Mouse (Mus musculus) limb, embryonic 15.5 days (tissue): ENCODE measurements around the gene Tcea2. TPM values are rescaled to one million over a fixed set of nuclear protein-coding genes. Genes with fewer than 3 reads are reported as not detected.
A peak's percentile ranks its signal among the peaks of the same experiment; 100 is the strongest.

Experiments used
- ATAC-seq: fragments of 200-750 bp; cut with Nextera tagmentation; 2 replicates; pipeline ENCODE4 v1.8.0; 2017; ENCODE audit warnings: low read depth, moderate TSS enrichment; ENCODE audit not compliant: insufficient number of reproducible peaks, low FRiP score, low TSS enrichment
- H3K27ac ChIP-seq: fragments of 300-500 bp; sonication (generic); 2 replicates; pipeline ENCODE4 v1.5.1; 2015; ENCODE audit warnings: moderate library complexity, mild to moderate bottlenecking, inconsistent platforms
- H3K27me3 ChIP-seq: fragments of 300-500 bp; sonication (generic); 2 replicates; pipeline ENCODE4 v1.6.1; 2015; ENCODE audit warnings: inconsistent platforms
- H3K36me3 ChIP-seq: fragments of 300-500 bp; sonication (generic); 2 replicates; pipeline ENCODE4 v1.6.1; 2015; ENCODE audit warnings: inconsistent platforms
- H3K4me1 ChIP-seq: fragments of 300-500 bp; sonication (generic); 2 replicates; pipeline ENCODE4 v1.6.1; 2015; ENCODE audit warnings: inconsistent platforms
- H3K4me2 ChIP-seq: fragments of 300-500 bp; sonication (generic); 2 replicates; pipeline ENCODE4 v1.6.1; 2015; ENCODE audit warnings: mild to moderate bottlenecking, inconsistent platforms
- H3K4me3 ChIP-seq: fragments of 300-500 bp; sonication (generic); 2 replicates; pipeline ENCODE4 v1.5.1; 2015; ENCODE audit warnings: mild to moderate bottlenecking, inconsistent platforms
- H3K9ac ChIP-seq: fragments of 300-500 bp; sonication (generic); 2 replicates; pipeline ENCODE4 v1.6.1; 2015; ENCODE audit warnings: inconsistent platforms
- H3K9me3 ChIP-seq: fragments of 300-500 bp; sonication (generic); 2 replicates; pipeline ENCODE4 v1.6.1; 2016; ENCODE audit warnings: inconsistent platforms
- WGBS: fragments of 180-500 bp; shearing (Covaris S2); methylation state at CpG from one replicate; pipeline ENCODE4 v1.1.7; 2015; 5-methylcytosine and 5-hydroxymethylcytosine counted together
- polyA plus RNA-seq: library from polyadenylated mRNA; unstranded; fragments of >200 nt; fragmentation: Nextera tagmentation; extraction: Ambion mirVana; gene quantifications from 2 replicates; pipeline ENCODE4 v1.2.1, GENCODE M21; 2015

Gene Tcea2
- polyA plus RNA-seq, 1 experiment from 2014 or later, result 19.5 TPM

DNA sequence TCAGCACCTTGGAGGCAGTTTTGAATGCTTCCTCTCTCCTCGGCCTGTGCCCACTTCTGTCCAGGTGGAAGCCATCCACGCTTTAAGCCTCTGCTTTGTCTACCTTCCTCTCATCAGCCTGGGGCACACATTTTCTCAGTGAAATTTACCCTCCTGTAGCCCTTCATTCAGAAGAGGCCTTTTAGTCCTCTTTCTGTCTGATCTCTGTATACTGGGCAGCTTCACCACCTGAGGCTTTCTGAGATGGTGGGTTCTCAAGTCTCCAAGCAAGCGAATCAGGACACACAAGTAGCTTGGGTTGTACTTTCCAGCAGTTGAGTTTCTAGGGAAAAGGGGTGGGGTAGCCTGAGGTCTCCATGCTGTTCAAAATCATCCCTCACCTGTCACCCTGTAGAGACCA is 12.2 kb downstream of the Tcea2 start:
- no peak for ATAC-seq
- Histone ChIP-seq H3K9me3 (no peaks in the 10 kb centered on the region), H3K4me2 (peak overlapping the region; percentile 81; the same call in 1 of the 2 replicates), H3K27ac (no peak overlapping the region), H3K27me3 (no peaks in the 10 kb centered on the region), H3K9ac (no peak overlapping the region), H3K36me3 (peaks cover 32% of the 10 kb centered on the region), H3K4me3 (0 out of 2 replicates have a peak overlapping the region, but pooled peaks have one; percentile 75), H3K4me1 (peaks cover 27% of the 10 kb centered on the region)
- 91% methylated on average over 3 of the region's 3 CpGs for WGBS

DNA sequence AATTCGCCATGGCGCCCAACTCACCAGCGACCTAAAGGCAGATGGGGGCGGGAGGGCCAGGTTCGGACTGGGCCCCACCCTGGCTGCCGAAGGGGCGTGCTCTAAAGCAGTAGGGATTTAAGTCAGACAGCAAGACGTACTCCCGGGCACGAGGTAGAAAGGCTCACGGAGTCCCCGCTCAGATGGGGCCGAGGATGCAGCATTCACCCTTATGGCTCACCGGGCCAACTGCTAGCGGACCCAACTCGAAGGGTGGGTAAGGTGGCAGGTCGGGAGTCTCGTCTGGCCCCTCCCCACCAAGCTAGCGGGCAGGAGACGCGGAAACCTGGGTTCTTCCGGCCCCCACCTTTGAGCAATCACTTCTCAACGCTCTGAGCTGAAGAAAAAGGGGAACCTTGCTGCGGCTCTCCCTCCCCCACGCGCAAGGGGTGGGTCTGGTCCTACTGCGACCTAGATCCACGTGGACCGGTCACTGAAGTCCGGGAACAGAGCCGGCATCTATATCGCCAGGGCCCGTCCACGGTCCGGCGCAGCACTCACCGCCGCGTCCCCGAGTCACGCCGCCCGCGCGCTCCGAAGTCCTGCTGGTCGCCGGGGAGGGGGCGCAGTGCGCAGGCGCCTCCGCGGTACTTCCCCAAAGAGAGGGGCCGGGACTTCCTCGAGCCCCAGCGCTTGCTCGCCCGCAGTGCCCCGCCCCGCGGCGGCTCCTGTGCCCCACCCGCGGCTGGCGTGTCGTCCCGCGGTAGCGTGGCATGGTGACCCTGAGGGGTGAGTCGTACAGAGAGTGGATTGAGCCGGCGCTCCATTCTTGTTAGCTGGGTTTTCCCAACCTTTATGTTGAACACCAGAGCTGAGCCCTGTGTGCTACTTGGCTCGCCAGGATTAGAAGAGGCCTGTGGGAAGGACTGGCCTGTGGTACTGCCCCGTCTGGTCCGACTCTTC is 13.5 kb downstream of the Tcea2 start, which contains the start of gene Rgs19:
TSS of gene Rgs19 (minus strand) at position 639 of the 942 bp plus-strand sequence.
- Histone ChIP-seq H3K27ac (peak within 1 kb of the TSS; percentile 80), H3K4me1 (peaks cover 27% of the 10 kb centered on the region), H3K4me3 (peak within 1 kb of the TSS; percentile 75), H3K36me3 (peaks cover 20% of the 10 kb centered on the region), H3K9me3 (no peaks in the 10 kb centered on the region), H3K27me3 (no peaks in the 10 kb centered on the region), H3K9ac (peak within 1 kb of the TSS; percentile 61), H3K4me2 (peak within 1 kb of the TSS; percentile 81)
- under 1% methylated on average over 67 of the region's 75 CpGs for WGBS
- peak; percentile 81 for ATAC-seq

DNA sequence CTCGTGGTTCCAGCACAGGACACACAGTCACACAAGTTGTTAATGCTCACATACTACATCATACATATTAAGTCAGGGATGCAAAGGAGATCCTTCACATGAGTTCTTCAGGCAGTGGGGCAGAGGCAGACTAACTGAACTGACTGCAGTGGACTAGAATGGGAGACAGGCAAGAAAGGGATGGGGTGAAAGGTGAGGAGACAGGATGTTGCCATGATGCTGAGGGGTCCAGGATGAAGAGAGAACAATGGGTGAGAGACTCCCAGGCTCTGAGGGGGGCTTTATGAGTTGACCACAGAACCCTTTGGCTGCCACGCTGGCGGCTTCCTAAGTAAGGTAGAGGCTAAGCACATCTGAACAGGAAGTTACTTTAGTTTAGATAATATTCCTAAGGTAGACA is 14.5 kb downstream of the Tcea2 start:
- Histone ChIP-seq H3K4me2 (peak overlapping the region; percentile 81; the same call in 1 of the 2 replicates), H3K27ac (no peak overlapping the region), H3K36me3 (peaks cover 10% of the 10 kb centered on the region), H3K9me3 (no peaks in the 10 kb centered on the region), H3K4me3 (no peak overlapping the region), H3K27me3 (no peaks in the 10 kb centered on the region), H3K9ac (no peak overlapping the region), H3K4me1 (peaks cover 27% of the 10 kb centered on the region)
- no peak for ATAC-seq
- WGBS, result 90% methylated on average over 3 of the region's 3 CpGs

DNA sequence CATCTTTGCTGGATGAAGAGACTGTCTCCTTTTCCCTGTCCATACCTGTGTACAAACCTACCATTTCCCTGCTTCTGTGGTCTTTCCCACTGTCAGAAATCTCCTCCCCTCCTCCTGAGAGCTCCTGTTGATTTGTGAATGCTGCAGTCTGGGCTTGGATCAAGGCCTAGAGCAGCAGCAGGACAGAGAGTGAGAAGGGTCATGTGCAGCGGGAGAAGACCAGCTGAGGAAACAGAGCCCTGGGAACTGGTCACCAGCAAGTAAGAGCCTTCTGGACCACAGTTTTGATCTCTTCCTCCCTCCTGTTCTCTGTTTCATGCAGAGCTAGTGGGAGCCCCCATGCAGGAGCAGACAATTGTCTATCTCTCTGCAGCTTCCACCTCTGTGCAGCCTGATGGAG is 15.7 kb downstream of the Tcea2 start:
- H3K36me3 ChIP-seq, result peaks cover 4% of the 10 kb centered on the region; the same call in 1 of the 2 replicates
- ATAC-seq, result no peak
- H3K9me3 ChIP-seq, result no peaks in the 10 kb centered on the region
- no peaks in the 10 kb centered on the region for H3K27me3 ChIP-seq
- H3K27ac ChIP-seq, result no peak overlapping the region
- WGBS, result 74% methylated on average over 1 of the region's 1 CpGs
- no peak overlapping the region for H3K9ac ChIP-seq
- no peak overlapping the region for H3K4me3 ChIP-seq
- H3K4me2 ChIP-seq, result no peak overlapping the region
- peaks cover 23% of the 10 kb centered on the region for H3K4me1 ChIP-seq

DNA sequence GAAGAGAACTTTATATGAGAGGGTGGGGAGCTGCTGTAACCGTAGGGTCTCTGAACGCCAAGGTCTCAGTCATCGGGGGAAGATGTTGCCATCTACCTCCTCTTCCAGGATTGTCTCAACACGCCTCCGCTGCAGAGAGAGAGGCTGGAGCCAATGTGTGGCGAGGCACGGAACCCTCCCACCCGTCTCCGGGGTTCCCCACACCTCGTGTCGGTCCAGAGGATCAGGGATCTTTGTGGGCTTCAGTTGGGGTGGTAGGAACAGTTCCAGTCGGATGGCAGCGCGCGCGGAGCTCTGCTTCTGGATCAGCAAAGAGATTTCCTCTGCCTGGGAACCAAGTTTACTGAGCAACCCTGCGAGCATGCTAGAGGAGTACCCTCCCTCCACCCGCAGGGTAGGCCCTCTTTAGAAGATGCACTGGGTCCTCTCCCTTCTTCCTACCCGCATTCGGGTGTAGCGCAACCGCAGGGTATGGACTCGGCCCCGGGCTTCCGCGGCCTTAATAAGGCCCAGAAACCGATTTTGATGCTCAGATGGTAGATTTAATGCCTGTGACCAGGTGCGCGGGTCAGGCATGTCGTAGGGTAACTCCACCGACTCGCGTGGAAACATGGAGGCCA is 16.8 kb downstream of the Tcea2 start:
- H3K36me3 ChIP-seq, result no peaks in the 10 kb centered on the region
- 70% methylated on average over 33 of the region's 33 CpGs for WGBS

DNA sequence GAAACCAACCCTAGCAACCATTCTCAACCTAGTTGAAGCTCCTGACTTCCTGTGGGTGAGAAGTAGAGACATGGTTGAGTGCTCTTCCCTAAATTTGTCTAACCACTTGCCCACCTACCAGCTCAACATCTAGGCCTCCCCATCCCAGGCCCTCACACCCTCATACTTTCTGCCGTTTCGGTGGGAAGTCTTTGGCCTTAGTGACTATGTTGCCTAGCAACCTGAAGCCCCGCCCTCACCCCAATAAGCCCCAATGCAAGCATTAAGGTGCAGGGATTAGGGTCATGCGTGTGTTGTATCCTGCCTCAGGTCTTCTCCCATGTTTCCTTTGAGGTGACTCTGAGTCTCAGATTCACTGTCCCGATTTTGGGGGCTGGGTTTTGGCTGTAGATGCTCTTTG is 18.1 kb downstream of the Tcea2 start, which contains the start of gene Lkaaear1:
TSS of gene Lkaaear1 (minus strand) at position 202 of the 400 bp plus-strand sequence.
- Histone ChIP-seq H3K4me3 (no peak within 1 kb of the TSS), H3K36me3 (no peaks in the 10 kb centered on the region), H3K9me3 (no peaks in the 10 kb centered on the region), H3K27ac (no peak within 1 kb of the TSS), H3K27me3 (no peaks in the 10 kb centered on the region), H3K9ac (no peak within 1 kb of the TSS), H3K4me1 (0 out of 2 replicates have a peak, but pooled peaks cover 4% of the 10 kb centered on the region), H3K4me2 (no peak within 1 kb of the TSS)
- no peak for ATAC-seq
- WGBS, result 46% methylated on average over 5 of the region's 5 CpGs

More for the DNA sequence above, 16.8 kb downstream of the Tcea2 start:
- Histone ChIP-seq H3K27me3 (no peaks in the 10 kb centered on the region), H3K4me2 (no peak overlapping the region), H3K4me1 (peaks cover 16% of the 10 kb centered on the region), H3K9me3 (no peaks in the 10 kb centered on the region), H3K27ac (no peak overlapping the region), H3K4me3 (no peak overlapping the region), H3K9ac (no peak overlapping the region)
- ATAC-seq, result no peak

DNA sequence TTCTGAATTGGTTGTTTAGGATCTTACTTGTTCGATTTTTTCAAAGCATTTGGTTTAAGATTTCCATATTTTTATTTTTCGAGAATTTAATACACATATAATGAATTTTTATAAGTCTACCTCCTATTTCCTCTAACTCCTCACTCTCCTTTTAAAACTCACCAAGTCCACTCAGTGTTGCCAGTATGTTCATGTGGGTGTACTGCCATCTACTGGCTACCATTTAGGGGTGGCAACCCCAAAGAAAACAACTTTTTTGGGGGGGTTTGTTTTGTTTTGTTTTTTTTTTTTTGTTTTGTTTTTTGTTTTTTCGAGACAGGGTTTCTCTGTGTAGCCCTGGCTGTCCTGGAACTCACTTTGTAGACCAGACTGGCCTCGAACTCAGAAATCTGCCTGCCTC is 26.6 kb downstream of the Tcea2 start:
- Histone ChIP-seq H3K4me3 (no peak overlapping the region), H3K27me3 (no peaks in the 10 kb centered on the region), H3K27ac (no peak overlapping the region), H3K36me3 (no peaks in the 10 kb centered on the region), H3K9me3 (no peaks in the 10 kb centered on the region), H3K4me2 (no peak overlapping the region), H3K9ac (no peak overlapping the region), H3K4me1 (no peaks in the 10 kb centered on the region)
- 49% methylated on average over 4 of the region's 4 CpGs for WGBS
- no peak for ATAC-seq

DNA sequence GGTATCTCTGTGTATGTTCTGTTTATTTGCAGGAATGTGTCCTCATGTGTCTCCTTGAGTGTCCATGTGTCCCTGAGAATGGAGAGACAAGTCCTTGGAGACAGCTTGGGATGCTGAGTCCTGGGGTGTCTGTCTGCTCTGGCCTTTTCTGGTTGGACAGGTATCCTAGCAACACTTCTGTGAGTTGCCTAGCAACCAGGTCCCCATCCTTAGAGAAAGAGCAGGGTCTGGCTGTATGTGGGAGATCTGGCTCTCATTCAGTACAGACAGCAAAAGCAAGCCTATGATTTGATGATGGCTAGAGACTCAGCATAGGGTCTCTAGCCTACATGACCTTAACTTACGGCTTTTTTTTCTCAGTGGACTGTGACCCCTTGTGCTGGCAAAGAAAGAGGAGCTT is 33.6 kb downstream of the Tcea2 start:
- Histone ChIP-seq H3K27ac (no peak overlapping the region), H3K9me3 (no peaks in the 10 kb centered on the region), H3K4me3 (no peak overlapping the region), H3K36me3 (no peaks in the 10 kb centered on the region), H3K4me2 (no peak overlapping the region), H3K27me3 (no peaks in the 10 kb centered on the region), H3K4me1 (peaks cover 4% of the 10 kb centered on the region; the same call in 1 of the 2 replicates), H3K9ac (no peak overlapping the region)
- 81% methylated on average over 1 of the region's 1 CpGs for WGBS
- ATAC-seq, result no peak

DNA sequence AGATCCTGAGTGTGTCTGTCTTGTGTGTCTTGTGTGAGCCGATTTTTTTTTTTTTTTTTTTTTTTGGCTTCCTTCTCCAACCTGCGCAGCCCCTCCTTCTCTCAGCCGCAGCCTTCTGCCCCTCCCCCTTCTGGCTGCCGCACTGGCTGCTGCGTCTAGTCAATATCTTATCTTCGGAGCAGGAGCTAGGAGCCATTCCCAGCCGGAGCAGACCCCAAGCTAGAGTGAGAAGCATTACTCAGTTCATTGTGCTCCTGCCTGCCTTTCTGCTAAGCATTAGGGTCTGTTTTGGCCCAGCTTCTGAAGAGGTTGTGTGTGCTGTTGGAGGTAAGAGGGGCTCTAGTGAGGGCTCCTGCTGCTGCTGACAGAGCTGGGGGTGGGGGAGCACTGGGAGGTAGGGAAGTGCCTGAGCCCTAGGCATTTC is 34.8 kb downstream of the Tcea2 start, which contains the start of gene Oprl1:
TSS of gene Oprl1 (plus strand) at position 114 of the 424 bp plus-strand sequence.
- ATAC-seq, result no peak
- no peak within 1 kb of the TSS for H3K9ac ChIP-seq
- H3K9me3 ChIP-seq, result no peaks in the 10 kb centered on the region
- 4% methylated on average over 7 of the region's 7 CpGs for WGBS
- H3K27ac ChIP-seq, result no peak within 1 kb of the TSS
- no peak within 1 kb of the TSS for H3K4me3 ChIP-seq
- no peaks in the 10 kb centered on the region for H3K36me3 ChIP-seq
- 0 out of 2 replicates have a peak within 1 kb of the TSS, but pooled peaks have one; percentile 21 for H3K4me2 ChIP-seq
- H3K4me1 ChIP-seq, result peaks cover 4% of the 10 kb centered on the region; the same call in 1 of the 2 replicates
- H3K27me3 ChIP-seq, result no peaks in the 10 kb centered on the region

DNA sequence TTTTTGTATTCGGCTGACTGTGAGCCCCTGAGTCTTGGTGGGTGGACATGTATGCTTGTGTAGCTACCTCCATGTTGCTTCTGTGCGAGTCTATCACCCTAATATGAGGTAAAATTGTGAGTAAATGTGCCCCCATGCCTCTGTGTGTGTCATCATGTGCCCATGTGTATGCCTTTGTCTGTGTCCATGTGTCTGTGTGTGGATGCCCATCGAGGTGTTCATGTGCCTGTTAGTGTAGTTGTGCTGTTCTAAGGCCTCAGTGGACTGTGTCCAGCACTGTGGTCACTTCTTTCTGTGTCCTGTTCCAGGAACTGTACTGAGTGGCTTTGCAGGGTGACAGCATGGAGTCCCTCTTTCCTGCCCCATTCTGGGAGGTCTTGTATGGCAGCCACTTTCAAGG is 35.3 kb downstream of the Tcea2 start:
- Histone ChIP-seq H3K9me3 (no peaks in the 10 kb centered on the region), H3K36me3 (no peaks in the 10 kb centered on the region), H3K27ac (no peak overlapping the region), H3K27me3 (no peaks in the 10 kb centered on the region), H3K4me1 (peaks cover 4% of the 10 kb centered on the region; the same call in 1 of the 2 replicates), H3K4me2 (no peak overlapping the region), H3K4me3 (no peak overlapping the region), H3K9ac (no peak overlapping the region)
- no peak for ATAC-seq
- WGBS, result 72% methylated on average over 3 of the region's 3 CpGs

DNA sequence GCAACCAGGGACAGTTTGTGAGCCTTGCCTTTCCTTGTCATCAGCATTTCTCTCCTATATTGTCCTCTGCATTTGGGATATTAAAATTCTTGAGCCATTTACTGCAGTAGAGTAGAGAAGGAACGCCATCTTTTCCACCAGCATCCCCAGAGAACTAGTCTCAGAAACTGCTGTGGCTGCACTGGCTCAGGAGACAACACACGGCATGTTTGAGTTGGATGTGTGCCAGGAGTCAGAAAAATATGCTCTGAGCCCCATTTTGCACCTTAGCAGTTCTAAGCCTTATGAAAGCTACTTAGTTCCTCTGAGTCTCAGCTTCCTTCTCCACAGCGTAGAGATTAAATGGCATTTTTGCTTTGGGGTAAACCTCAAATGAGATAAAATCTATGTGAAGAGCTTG is 36.9 kb downstream of the Tcea2 start:
- 33% methylated on average over 3 of the region's 3 CpGs for WGBS
- Histone ChIP-seq H3K4me2 (no peak overlapping the region), H3K4me1 (peaks cover 4% of the 10 kb centered on the region; the same call in 1 of the 2 replicates), H3K27me3 (no peaks in the 10 kb centered on the region), H3K36me3 (no peaks in the 10 kb centered on the region), H3K9me3 (no peaks in the 10 kb centered on the region), H3K4me3 (no peak overlapping the region), H3K27ac (no peak overlapping the region), H3K9ac (no peak overlapping the region)
- ATAC-seq, result no peak

DNA sequence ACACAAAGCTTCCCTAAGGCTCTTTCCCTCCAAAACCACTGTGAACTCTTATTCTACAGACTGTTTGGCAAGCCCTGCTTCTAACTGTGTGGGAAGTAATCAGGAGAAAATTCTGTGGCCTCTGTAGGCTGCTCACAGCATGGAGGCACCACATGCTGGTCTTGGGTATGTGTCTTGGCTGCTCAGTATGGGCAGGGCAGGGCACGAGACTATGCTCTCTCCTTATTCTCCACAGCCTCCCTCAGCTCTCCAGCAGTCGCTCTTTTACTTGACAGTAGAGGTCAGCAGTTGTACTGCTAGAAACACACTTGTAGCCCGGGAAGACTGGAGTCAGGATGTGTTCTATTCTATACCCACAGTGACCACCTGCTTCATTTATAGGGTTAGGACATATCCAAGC is 40.0 kb downstream of the Tcea2 start:
- 30% methylated on average over 3 of the region's 3 CpGs for WGBS
- H3K4me3 ChIP-seq, result no peak overlapping the region
- no peak overlapping the region for H3K27ac ChIP-seq
- no peak overlapping the region for H3K4me2 ChIP-seq
- no peaks in the 10 kb centered on the region for H3K36me3 ChIP-seq
- H3K9ac ChIP-seq, result no peak overlapping the region
- peaks cover 1% of the 10 kb centered on the region; the same call in 1 of the 2 replicates for H3K4me1 ChIP-seq
- no peaks in the 10 kb centered on the region for H3K27me3 ChIP-seq
- H3K9me3 ChIP-seq, result no peaks in the 10 kb centered on the region
- no peak for ATAC-seq
